Mouse (Mus musculus) ES-CJ7 (cell line): ENCODE results near the gene BC004004.
"Not testable (repeated sequence)": the region's sequence is repeated elsewhere in the genome, so short reads cannot be mapped to it uniquely, and the experiment has no call there.

Source experiments
- DNase-seq: peaks from one replicate; pipeline ENCODE4 v3.0.0; 2011; ENCODE audit warnings: low read depth, low spot score

BC004004 gene

GRCm38 (mm10) chr17:29297813-29298212 is 29.2 kb downstream of the BC004004 start:
- peak; percentile 72 for DNase-seq

- no peak for DNase-seq
Measured at GRCm38 (mm10) chr17:29299282-29299681, 30.7 kb downstream of the BC004004 start.

DNA sequence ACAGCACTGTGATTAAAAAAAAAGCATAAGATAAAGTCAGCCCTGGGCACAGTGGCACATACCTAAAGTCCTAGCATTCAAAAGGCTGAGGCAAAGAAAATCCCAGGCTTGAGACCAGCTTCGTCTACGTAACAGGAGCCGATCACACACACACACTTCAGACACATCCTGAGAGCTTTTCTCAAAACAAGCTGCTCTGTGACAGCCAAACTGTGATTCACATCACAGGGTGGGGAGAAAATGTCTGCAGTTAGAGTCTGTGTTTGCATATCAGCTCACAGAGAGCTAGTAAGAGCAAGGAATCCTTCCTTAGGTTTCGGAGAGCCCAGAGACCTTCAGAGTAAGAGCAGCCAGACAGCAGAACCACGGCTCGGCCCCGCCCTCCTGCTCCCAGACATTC is 32.3 kb downstream of the BC004004 start:
- DNase-seq = no peak

DNA sequence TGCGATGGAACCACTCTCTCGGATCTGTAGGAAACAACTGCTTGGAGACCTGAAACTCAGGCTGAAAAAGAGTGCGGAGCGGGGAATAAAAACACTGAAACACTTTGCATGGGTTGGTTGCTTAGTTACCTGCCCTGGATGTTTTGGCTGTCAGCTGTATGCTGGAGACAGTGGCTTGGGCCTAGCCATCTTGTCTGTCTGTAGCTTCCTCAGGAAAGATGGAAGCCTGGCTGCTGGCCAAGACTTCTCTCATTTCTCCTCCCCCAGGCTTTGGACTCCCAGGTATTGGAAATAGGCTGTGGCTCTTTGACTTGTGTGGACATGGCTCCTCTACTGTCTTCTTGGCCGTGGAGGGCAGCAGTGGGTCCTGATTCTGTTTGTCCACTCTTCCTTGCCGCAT is 32.8 kb downstream of the BC004004 start:
- no peak for DNase-seq

- DNase-seq = no peak
Measured at GRCm38 (mm10) chr17:29302149-29302548, 33.6 kb downstream of the BC004004 start.

DNA sequence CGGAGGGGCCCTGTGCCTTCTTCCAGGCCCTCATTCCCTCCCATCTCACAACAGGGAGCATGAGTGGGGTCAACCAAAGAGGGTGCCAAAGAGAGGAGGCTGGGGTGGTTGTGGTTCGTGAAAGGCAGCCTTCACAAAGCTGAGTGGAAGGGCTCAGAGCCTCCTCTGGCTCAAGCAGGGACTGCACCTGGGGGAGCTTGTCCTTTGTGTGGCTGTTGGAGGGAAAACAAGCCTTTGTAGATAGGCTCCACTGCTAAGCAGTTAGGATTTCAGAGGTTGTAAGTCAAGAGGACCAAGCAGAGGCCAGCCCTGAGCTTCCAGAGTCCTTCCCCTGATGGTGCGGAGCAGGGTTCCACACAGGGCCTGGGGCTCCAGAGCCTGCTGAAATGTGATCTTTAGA is 34.5 kb downstream of the BC004004 start:
- DNase-seq = peak; percentile 38

GRCm38 (mm10) chr17:29303856-29304255 is 35.3 kb downstream of the BC004004 start:
- DNase-seq = no peak

DNA sequence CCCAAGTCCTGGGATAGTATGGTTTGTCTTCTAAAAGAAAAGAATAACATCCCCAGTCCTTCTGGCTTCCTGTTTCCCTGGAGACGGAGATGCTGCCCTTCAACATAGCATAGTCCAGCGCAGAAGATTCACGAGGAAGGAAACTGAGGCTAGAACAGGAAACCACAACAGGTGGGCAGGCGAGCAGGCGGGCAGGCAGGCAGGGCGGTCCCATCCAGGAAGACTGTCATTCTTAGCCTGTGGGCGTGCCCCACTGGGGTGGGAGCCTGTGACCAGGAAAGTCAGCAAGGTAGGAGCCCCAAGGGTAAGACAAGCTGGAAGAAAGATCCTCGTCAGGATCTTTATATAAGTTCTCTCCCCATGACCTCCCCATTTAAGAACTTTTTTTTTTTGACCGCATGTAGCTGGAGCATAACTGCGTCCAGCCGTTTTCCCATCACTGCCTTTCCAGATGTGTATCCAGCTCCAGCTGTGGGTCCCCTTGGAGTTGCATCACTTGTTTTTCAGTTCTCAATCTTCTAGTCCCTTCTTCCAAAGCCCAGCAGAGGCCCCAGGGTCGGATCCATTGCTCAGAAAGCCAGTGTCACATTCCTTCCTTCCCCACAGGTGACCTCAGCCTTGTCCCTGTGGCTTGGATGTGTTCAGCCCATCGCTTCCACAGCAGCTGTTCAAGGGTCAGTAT is 35.9 kb downstream of the BC004004 start:
- no peak for DNase-seq

DNA sequence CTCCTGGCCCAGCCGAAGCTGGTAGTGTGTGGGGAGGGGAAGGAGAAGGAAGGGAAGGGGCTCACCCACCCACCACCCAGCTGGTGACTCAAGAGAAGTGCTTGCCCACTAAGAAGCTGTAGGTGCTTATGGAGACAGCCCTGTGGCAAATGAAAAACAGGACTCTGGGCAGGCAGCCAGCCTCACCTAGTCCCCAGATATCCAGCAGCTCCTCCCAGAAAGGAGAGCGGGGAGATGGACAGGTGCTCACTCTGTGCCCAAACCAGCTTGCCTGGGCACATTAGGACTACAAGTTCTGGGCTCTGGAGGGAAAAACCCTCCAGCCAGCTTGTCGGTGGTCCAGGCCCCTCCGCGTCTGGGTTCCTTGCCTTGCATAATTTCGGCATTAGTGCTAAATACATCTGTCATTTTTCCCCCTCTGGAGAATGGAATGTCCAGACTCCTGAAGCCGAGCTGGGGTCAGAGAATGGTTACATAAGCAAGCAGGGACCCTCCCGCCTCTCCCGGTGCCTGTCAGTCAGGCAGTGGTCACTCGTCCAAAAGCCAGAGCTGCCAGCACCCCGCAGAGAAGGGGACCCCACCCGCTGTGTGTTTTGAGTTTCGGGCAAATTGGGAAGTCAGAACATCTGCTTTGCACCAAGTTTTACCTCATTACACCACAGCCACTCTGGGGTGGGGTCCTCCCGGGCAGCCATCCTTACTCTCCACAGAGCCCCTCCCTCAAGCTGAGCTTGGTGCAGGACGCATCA is 36.6 kb downstream of the BC004004 start:
- no peak for DNase-seq

GRCm38 (mm10) chr17:29305871-29306270 is 37.3 kb downstream of the BC004004 start:
- no peak for DNase-seq

DNA sequence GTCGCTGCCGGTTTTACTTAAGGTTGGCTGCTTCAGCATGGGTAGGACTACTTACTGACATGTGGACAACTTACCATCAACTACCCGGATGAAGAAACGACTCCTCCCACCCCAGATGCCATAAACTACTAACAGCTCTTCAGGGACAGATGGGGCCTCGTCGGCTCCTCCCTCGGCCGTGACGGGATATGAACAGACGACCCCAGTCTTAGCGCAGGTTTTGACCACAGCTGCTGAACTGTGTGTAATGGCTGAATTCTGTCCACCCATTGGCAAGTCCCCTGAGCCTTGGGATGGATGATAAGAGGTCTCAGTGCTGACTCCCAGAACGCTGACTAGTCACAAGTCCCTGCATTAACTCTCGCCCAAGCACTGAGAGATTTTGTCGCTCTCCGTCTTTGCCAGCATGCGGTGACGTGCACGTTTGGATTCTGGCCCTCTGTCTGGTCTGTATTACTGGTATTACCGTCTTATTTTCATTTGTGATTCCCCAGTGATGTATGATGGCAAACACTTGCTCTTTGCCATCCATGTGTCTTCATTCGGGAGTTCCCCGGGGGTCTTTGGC is 41.6 kb downstream of the BC004004 start:
- no peak for DNase-seq

DNA sequence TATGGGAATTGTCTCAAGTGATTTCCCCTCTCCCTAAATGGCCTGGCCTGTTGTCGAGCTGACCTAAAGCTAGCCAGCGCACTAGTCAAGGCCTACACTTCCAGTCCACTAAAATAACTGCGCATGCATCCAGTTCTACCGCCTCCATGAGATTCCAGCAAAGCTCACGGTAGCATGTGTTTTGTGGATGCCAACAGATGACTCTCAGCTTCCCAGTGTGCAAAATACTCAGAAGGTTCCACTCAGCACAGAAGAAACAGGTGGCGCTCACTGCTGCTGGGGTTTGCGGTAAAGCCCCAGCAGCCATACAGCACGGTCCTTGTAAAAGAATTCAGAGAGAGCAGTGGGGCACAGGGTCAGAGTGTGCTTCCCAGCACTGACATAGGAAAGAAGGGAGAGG is 43.0 kb downstream of the BC004004 start:
- DNase-seq = no peak

DNA sequence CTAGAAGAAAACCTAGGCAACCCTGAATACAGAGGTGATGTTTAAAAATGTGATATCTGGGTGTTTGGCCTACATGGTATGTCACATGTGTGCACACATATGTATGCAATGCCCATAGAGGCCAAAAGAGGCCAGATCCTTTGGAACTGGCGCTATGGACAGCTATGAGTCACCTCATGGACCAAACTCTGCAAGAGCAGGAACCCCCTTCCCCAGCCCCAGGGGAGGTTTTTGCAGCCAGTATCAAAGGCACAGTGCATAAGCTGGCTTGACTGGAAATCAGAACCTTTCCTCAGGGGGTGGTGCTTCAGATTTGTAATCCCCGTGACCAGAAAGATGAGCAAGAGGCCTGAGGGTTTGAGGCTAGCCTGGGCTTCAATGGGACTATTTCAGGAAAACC is 43.5 kb downstream of the BC004004 start:
- no peak for DNase-seq

DNA sequence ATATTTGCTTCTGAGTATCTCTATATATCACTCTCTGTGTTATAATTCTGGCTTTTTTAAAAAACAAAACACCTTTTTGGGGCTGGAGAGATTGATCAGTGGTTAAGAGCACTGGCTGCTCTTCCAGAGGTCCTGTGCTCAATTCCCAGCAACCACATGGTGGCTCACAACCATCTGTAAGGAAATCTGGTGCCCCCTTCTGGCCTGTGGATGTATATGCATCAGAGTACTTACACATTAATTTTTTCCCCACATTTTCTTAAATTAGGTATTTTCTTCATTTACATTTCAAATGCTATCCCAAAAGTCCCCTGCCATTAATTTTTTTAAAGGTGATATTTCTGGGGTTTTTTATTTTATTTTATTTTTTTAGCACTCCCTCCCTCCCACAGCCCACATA is 44.7 kb downstream of the BC004004 start:
- DNase-seq = peak; percentile 78

DNA sequence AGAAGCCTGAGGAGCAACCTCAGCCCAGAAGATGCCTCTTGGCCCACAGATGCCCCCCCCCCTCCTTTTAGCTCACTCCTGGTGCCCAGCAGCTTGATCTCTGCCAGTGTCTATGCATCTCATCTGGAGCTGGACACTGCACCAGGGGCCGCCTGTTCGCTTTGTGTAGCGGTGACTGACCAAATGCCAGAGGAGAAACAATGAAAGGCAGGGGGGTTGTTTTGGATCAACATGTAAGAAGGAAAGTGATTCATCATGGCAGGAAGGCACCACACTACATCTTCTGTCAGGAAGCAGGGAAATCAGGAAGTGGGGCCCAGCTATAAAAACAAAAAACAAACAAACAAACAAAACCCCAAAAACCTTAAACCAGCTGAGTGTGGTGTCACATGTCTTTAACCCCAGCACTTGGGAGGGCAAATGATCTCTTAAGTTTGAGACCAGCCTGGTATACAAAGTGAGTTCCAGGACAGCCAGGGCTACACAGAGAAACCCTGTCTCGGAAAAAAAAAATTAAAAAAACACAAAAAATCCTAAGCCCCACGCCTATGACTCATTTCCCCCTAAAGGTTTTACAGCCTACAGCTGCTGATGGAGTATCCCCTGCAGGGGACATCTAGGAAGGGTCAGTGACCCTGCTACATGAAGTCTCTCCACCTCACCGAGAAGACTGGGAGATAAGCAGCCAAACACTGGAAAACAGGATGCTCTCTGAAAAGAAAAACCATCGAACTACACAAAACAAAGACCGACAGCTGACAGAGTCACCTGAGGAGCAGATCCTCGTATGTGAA is 47.3 kb downstream of the BC004004 start:
- DNase-seq = no peak

DNA sequence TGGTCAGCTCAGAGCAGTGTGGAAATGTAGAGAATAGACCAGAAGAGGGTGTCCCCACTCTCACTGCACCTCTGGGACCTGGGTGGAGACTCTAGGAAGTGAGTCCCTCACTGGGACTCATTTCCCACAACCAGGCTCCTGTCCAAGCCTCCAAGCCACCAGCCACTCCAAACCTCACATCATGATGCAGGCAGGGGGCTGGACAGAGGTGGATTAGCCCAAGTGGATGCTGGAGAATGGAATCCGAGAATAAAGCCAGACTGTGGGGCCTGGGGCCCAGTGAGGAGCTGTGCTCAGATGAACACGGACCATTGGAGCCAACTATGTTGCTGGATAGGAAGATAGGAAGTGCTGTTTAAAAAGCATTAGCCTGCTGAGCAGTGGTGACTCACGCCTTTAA is 48.3 kb downstream of the BC004004 start:
- no peak for DNase-seq

DNA sequence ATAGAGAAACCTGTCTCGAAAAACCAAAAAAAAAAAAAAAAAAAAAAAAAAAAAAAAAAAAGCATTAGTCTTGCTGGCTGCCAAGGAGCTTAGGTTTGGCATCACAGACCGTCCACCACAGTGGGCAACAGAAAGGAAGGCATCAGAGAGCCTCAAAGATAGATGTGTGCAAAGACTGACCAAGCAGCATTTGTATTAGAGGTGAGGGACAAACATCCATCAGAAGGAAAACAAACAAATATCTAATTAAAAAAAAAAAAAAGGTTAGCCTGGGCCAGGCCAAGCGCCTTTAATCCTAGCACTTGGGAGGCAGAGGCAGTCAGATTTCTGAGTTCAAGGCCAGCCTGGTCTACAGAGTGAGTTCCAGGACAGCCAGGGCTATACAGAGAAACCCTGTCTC is 48.8 kb downstream of the BC004004 start, which contains the start of gene Pi16:
Gene Pi16 (plus strand): TSS at position 301 of the 400 bp plus-strand sequence.
- not testable (repeated sequence) for DNase-seq

- DNase-seq = no peak
Measured at GRCm38 (mm10) chr17:29318731-29319250, 50.2 kb downstream of the BC004004 start.

- DNase-seq = no peak
Measured at GRCm38 (mm10) chr17:29319476-29319875, 50.9 kb downstream of the BC004004 start.

GRCm38 (mm10) chr17:29319881-29320639 is 51.5 kb downstream of the BC004004 start:
- DNase-seq = no peak
